Mouse (Mus musculus) heart, embryonic 13.5 days (tissue): ENCODE measurements around the gene Stac3. TPM values are rescaled to one million over a fixed set of nuclear protein-coding genes. Genes with fewer than 3 reads are reported as not detected.

Experiments
- ATAC-seq: fragments of 200-750 bp; cut with Nextera tagmentation; 2 replicates; pipeline ENCODE4 v1.8.0; 2017; ENCODE audit warnings: moderate TSS enrichment; ENCODE audit not compliant: insufficient number of reproducible peaks, low FRiP score, low TSS enrichment; ENCODE audit errors: extremely low read depth
- H3K27ac ChIP-seq: fragments of 300-500 bp; sonication (generic); replicated peaks from 2 replicates; pipeline ENCODE4 v1.5.1; 2015; ENCODE audit warnings: moderate library complexity, mild to moderate bottlenecking, inconsistent platforms
- H3K27me3 ChIP-seq: fragments of 300-500 bp; sonication (generic); replicated peaks from 2 replicates; pipeline ENCODE4 v1.6.1; 2015; ENCODE audit warnings: mild to moderate bottlenecking, inconsistent platforms
- H3K36me3 ChIP-seq: fragments of 300-500 bp; sonication (generic); 2 replicates; pipeline ENCODE4 v1.6.1; 2015; ENCODE audit warnings: mild to moderate bottlenecking, inconsistent platforms
- H3K4me1 ChIP-seq: fragments of 300-500 bp; sonication (generic); 2 replicates; pipeline ENCODE4 v1.6.1; 2015; ENCODE audit warnings: inconsistent platforms
- H3K4me2 ChIP-seq: fragments of 300-500 bp; sonication (generic); 2 replicates; pipeline ENCODE4 v1.6.1; 2015; ENCODE audit warnings: inconsistent platforms, mild to moderate bottlenecking, moderate library complexity
- H3K4me3 ChIP-seq: fragments of 300-500 bp; sonication (generic); 2 replicates; pipeline ENCODE4 v1.5.1; 2015; ENCODE audit warnings: moderate library complexity, mild to moderate bottlenecking, inconsistent platforms
- H3K9ac ChIP-seq: fragments of 300-500 bp; sonication (generic); 2 replicates; pipeline ENCODE4 v1.6.1; 2015; ENCODE audit warnings: inconsistent platforms, mild to moderate bottlenecking, moderate library complexity
- H3K9me3 ChIP-seq: fragments of 300-500 bp; sonication (generic); 2 replicates; pipeline ENCODE4 v1.6.1; 2016; ENCODE audit warnings: inconsistent platforms
- WGBS: fragments of 180-500 bp; shearing (Covaris S2); methylation state at CpG from one replicate; pipeline ENCODE4 v1.1.7; 2015; ENCODE audit warnings: mixed read lengths; 5-methylcytosine and 5-hydroxymethylcytosine counted together
- polyA plus RNA-seq: library from polyadenylated mRNA; unstranded; fragments of >200 nt; fragmentation: Nextera tagmentation; extraction: Ambion mirVana; gene quantifications from 2 replicates; pipeline ENCODE4 v1.2.1, GENCODE M21; 2015

Stac3 gene
- polyA plus RNA-seq, 1 experiment from 2014 or later, result 0.76 TPM

DNA sequence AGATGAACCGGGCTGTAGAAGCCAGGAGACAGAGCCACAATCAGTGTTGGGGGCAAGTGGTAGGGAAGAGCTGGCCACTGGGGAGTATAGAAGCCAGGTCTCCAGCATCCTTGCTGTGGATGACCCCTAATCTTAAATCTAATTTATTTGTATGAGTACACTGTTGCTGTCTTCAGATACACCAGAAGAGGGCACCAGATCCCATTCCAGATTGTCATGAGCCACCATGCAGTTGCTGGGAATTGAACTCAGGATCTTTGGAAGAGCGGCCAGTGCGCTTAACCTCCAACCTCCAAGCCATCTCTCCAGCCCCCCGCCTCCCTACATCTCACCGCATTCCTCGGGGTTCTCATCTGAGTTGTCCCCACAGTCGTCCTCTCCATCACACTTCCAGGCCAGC is 45.0 kb downstream of the Stac3 start:
- Histone ChIP-seq H3K27ac (no peak overlapping the region), H3K9me3 (no peaks in the 10 kb centered on the region), H3K4me1 (no peaks in the 10 kb centered on the region), H3K9ac (no peak overlapping the region), H3K27me3 (no peaks in the 10 kb centered on the region), H3K4me3 (no peak overlapping the region), H3K36me3 (peaks cover 96% of the 10 kb centered on the region), H3K4me2 (no peak overlapping the region)
- ATAC-seq, result no peak
- 84% methylated on average over 7 of the region's 7 CpGs for WGBS

DNA sequence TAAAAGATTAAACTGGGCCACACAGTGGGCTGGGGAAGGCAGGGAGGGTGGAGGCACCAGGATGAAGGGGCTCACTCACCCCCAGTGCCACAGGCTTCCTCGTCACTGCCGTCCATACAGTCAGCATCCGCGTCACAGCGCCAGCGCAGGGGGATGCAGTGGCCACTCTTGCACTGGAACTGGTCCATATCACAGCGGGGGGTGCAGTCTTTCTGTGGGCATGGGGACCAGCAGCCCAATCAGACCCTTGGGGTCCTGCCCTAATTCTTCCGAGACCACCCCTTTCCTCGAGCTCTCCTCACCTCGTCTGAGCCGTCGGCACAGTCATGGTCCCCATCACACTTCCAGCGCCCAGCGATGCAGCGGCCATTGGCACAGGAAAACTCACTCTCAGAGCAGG is 46.8 kb downstream of the Stac3 start:
- Histone ChIP-seq H3K4me3 (no peak overlapping the region), H3K9ac (no peak overlapping the region), H3K27me3 (no peaks in the 10 kb centered on the region), H3K4me1 (no peaks in the 10 kb centered on the region), H3K36me3 (peaks cover 97% of the 10 kb centered on the region), H3K9me3 (no peaks in the 10 kb centered on the region), H3K4me2 (no peak overlapping the region), H3K27ac (no peak overlapping the region)
- 88% methylated on average over 15 of the region's 15 CpGs for WGBS
- ATAC-seq, result no peak

DNA sequence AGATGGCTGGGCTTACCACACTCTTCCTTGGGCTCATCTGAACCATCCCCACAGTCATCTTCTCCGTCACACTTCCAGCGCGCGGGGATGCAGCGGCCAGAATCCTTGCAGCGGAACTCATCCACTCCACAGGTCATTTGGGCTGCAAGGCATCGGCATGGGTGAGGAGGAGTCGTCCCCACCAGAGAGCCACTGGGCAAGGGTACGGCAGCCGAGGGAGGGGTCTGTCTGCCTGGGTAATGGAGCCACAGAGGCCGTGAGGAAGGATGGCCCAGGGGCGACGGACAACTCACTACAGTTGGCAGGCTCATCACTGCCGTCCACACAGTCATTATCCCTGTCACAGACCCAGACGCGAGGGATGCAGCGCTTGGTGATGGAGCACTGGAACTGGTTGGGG is 48.4 kb downstream of the Stac3 start:
- Histone ChIP-seq H3K27me3 (no peaks in the 10 kb centered on the region), H3K36me3 (peaks cover 99% of the 10 kb centered on the region), H3K4me1 (no peaks in the 10 kb centered on the region), H3K4me3 (no peak overlapping the region), H3K27ac (no peak overlapping the region), H3K9me3 (no peaks in the 10 kb centered on the region), H3K4me2 (no peak overlapping the region), H3K9ac (no peak overlapping the region)
- 87% methylated on average over 17 of the region's 17 CpGs for WGBS
- ATAC-seq, result no peak

DNA sequence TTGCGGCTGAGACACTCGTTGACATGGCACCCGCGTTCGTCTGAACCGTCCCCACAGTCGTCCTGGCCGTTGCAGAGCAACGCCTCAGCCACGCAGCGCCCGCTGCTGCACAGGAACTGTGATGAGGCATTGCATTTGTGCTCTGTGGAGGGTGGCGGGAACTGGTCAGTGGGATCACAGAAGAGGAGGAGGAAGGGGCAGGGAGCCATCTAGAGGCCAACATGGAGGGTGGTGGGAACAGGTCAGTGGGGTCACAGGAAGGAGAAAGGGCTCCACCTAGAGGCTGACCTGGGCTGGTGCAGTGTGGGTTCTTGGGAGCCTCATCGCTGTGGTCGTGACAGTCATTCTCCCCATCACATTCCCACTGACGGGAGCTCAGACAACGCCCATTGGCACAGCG is 54.2 kb downstream of the Stac3 start:
- H3K9me3 ChIP-seq, result no peaks in the 10 kb centered on the region
- no peak overlapping the region for H3K9ac ChIP-seq
- no peaks in the 10 kb centered on the region for H3K4me1 ChIP-seq
- peaks cover 100% of the 10 kb centered on the region for H3K36me3 ChIP-seq
- H3K4me2 ChIP-seq, result no peak overlapping the region
- 65% methylated on average over 18 of the region's 18 CpGs for WGBS
- H3K27ac ChIP-seq, result no peak overlapping the region
- no peak overlapping the region for H3K4me3 ChIP-seq
- no peak for ATAC-seq
- no peaks in the 10 kb centered on the region for H3K27me3 ChIP-seq

DNA sequence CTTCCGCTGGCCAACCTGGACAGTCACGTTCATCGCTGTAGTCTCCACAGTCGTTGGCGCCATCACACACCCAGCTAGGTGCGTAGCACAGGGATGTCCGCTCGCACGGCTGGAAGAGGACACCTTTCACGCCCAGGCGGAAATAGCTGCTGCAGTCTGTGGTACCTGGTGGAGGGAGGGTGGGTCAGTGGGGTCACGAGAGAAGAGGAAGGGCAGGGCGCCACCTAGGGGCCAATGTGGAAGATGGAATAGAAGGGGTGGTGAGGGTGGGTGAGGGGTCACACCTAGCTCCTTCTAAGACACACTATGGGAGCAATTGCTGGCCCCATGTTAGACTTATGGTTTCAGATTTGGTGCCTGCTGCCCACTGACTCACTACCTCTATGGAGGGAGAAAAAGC is 55.9 kb downstream of the Stac3 start:
- no peak overlapping the region for H3K4me3 ChIP-seq
- H3K9me3 ChIP-seq, result no peaks in the 10 kb centered on the region
- no peak overlapping the region for H3K27ac ChIP-seq
- no peak for ATAC-seq
- H3K4me2 ChIP-seq, result no peak overlapping the region
- no peaks in the 10 kb centered on the region for H3K4me1 ChIP-seq
- peaks cover 98% of the 10 kb centered on the region for H3K36me3 ChIP-seq
- no peak overlapping the region for H3K9ac ChIP-seq
- no peaks in the 10 kb centered on the region for H3K27me3 ChIP-seq
- 88% methylated on average over 13 of the region's 13 CpGs for WGBS

Other genes starting within 250 kb of the Stac3 start
- gene Kif5a, start 238.3 kb upstream of the Stac3 start, polyA plus RNA-seq, result 0.32 and 0.63 TPM in 2 replicates
- gene Dctn2, start 235.3 kb upstream of the Stac3 start, polyA plus RNA-seq, result 133 and 136 TPM in 2 replicates
- 12.6 and 12.7 TPM in 2 replicates for gene Mbd6, start 212.7 kb upstream of the Stac3 start, polyA plus RNA-seq
- 84.0 and 86.4 TPM in 2 replicates for gene Mars, start 189.9 kb upstream of the Stac3 start, polyA plus RNA-seq
- gene Arhgap9, start 179.7 kb upstream of the Stac3 start, polyA plus RNA-seq, result 1.7 and 1.9 TPM in 2 replicates
- gene Gli1, start 159.7 kb upstream of the Stac3 start, polyA plus RNA-seq, result 0.93 and 1.4 TPM in 2 replicates
- 0.06 TPM in 1 of 2 replicates, not detected in the other for gene Inhbe, start 147.3 kb upstream of the Stac3 start, polyA plus RNA-seq
- not detected in 2 replicates for gene Inhbc, start 131.3 kb upstream of the Stac3 start, polyA plus RNA-seq
- 29.1 and 30.4 TPM in 2 replicates for gene R3hdm2, start 121.4 kb upstream of the Stac3 start, polyA plus RNA-seq
- gene Ndufa4l2, start 13.3 kb downstream of the Stac3 start, polyA plus RNA-seq, result 14.2 and 18.1 TPM in 2 replicates
- 78.3 and 84.5 TPM in 2 replicates for gene Shmt2, start 20.8 kb downstream of the Stac3 start, polyA plus RNA-seq
- gene Nxph4, start 32.9 kb downstream of the Stac3 start, polyA plus RNA-seq, result 0.62 TPM in 2 replicates
- gene Lrp1, start 119.5 kb downstream of the Stac3 start, polyA plus RNA-seq, result 30.7 and 37.9 TPM in 2 replicates
- 24.5 and 24.6 TPM in 2 replicates for gene Stat6, start 141.3 kb downstream of the Stac3 start, polyA plus RNA-seq
- gene Nemp1, start 165.2 kb downstream of the Stac3 start, polyA plus RNA-seq, result 7.1 and 7.4 TPM in 2 replicates
- 9.7 and 10.4 TPM in 2 replicates for gene Nab2, start 166.9 kb downstream of the Stac3 start, polyA plus RNA-seq
- gene Myo1a, start 203.5 kb downstream of the Stac3 start, polyA plus RNA-seq, result 0.27 and 0.28 TPM in 2 replicates
- gene Tac2, start 222.8 kb downstream of the Stac3 start, polyA plus RNA-seq, result 1.2 and 2.0 TPM in 2 replicates
- gene Zbtb39, start 237.9 kb downstream of the Stac3 start, polyA plus RNA-seq, result 1.6 and 2.0 TPM in 2 replicates